Comparison of ENCODE assay signal across 21 mouse cellular contexts in genomic region chr2:21146486-21146885, GRCm38 (mm10). TPM values are rescaled to one million over a fixed set of nuclear protein-coding genes. Genes with fewer than 3 reads are reported as not detected.
A peak's percentile ranks its signal among the peaks of the same experiment; 100 is the strongest.
DNase-seq lines count a peak whose midpoint lies in the region; ATAC-seq and TF ChIP-seq lines count a peak whose summit lies in the region.
"Had no signal": no experiment of that assay in that cellular context is flagged by ENCODE, and none has a peak within 500 bp of the region (broad histone marks: within the 10 kb centered on the region; RNA-seq: fewer than 3 reads in every experiment).

No protein-coding gene starts in this region.

- no peaks in the 10 kb centered on the region for H3K27me3 ChIP-seq in Patski
- H3K27me3 ChIP-seq in limb, embryonic 10.5 days (ENCODE audit: low read depth, poor library complexity, severe bottlenecking): peaks cover 11% of the 10 kb centered on the region
- H3K27me3 ChIP-seq: CH12.LX; embryonic facial prominence, embryonic 12.5 days; hindbrain, embryonic 15.5 days; intestine, embryonic 15.5 days had no signal

- DNase-seq in heart, adult 18-20 months: peak; percentile 29 to 55
- no peak for DNase-seq in heart, postnatal 10 days
- peak; percentile 15 for DNase-seq in lung, postnatal 36 days
- DNase-seq in lung, postnatal 10 days: no peak
- peak; percentile 13 for DNase-seq in Patski (ENCODE audit: low read depth, low spot score)
- peak; percentile 36 for DNase-seq in skeletal muscle tissue, adult 2 months (ENCODE audit: low read depth, low spot score)
- no peak for DNase-seq in limb, embryonic 10.5 days (ENCODE audit: low spot score)
- no peak for DNase-seq in layer of hippocampus, adult 11-12 months (ENCODE audit: low spot score)
- DNase-seq: cerebellum, adult 11 months; cerebellum, postnatal 10 days; liver, embryonic 13.5 days; retina, postnatal 1 day had no signal

- H3K27ac ChIP-seq in limb, embryonic 10.5 days: no peak overlapping the region
- H3K27ac ChIP-seq: embryonic facial prominence, embryonic 12.5 days; hindbrain, embryonic 15.5 days; intestine, embryonic 15.5 days; limb, embryonic 13.5 days; liver, embryonic 13.5 days; stomach, postnatal 0 days had no signal

- H3K9me3 ChIP-seq in limb, embryonic 10.5 days (replicated peaks): no peaks in the 10 kb centered on the region
- H3K9me3 ChIP-seq: embryonic facial prominence, embryonic 12.5 days; hindbrain, embryonic 15.5 days; intestine, embryonic 15.5 days; limb, embryonic 13.5 days; liver, embryonic 13.5 days had no signal

- in situ Hi-C loops in Patski (cut with MboI; ENCODE audit: low pct_unique_long_range_greater_than_20kb): no loop called here

- intact Hi-C loops in heart, postnatal 10 days (cut with DNase I): no loop called here

- no peak for TF ChIP-seq CTCF in Patski (IDR thresholded peaks at IDR 0.05)

- WGBS in limb, embryonic 10.5 days: 89% methylated on average over 6 of the region's 6 CpGs

- H3K4me3 ChIP-seq in limb, embryonic 10.5 days: no peak overlapping the region
- H3K4me3 ChIP-seq: embryonic facial prominence, embryonic 12.5 days; hindbrain, embryonic 15.5 days; intestine, embryonic 15.5 days; limb, embryonic 13.5 days; liver, embryonic 13.5 days had no signal

- POLR2A ChIA-PET in Patski (lab: Charles Lee): interaction anchor here (1.1 kb wide), 1 partner anchor 55 kb away, joined by 3 read pairs; no protein-coding TSS in a partner anchor

- peaks cover 12% of the 10 kb centered on the region for H3K4me1 ChIP-seq in limb, embryonic 10.5 days
- H3K4me1 ChIP-seq: intestine, embryonic 15.5 days had no signal

- no peaks in the 10 kb centered on the region for H3K36me3 ChIP-seq in limb, embryonic 10.5 days
- H3K36me3 ChIP-seq: embryonic facial prominence, embryonic 12.5 days; hindbrain, embryonic 15.5 days; intestine, embryonic 15.5 days; limb, embryonic 13.5 days; liver, embryonic 13.5 days had no signal

- CTCF ChIA-PET in Patski (lab: Charles Lee): interaction anchor here (1.0 to 1.3 kb wide), 3 partner anchors 27 to 248 kb away, joined by 3 read pairs; no protein-coding TSS in a partner anchor

- ATAC-seq in Patski: peak; percentile 71
- ATAC-seq: forebrain, embryonic 16.5 days; intestine, embryonic 15.5 days; midbrain, embryonic 16.5 days had no signal

RNA-seq across cellular contexts. Expression of gene Enkur, which starts 58.7 kb away (rescaled TPM):
- under 1 TPM; 0.37 to 0.87 TPM for total RNA-seq in heart, adult 18-20 months (2021)
- 1 to 10 TPM; 5.8 to 6.2 TPM for total RNA-seq in heart, postnatal 10 days (2021)
- 1.9 TPM for polyA plus RNA-seq in Patski (2021)
- not detected in 2 replicates for polyA plus RNA-seq in limb, embryonic 10.5 days (2016; fragmentation: Nextera tagmentation; extraction: Ambion mirVana)
- total RNA-seq: MEL had no signal
- polyA plus RNA-seq: liver, embryonic 13.5 days had no signal

RNA-seq across cellular contexts. Expression of gene Thnsl1, which starts 59.0 kb away (rescaled TPM):
- 1 to 10 TPM; 7.5 to 8.8 TPM for total RNA-seq in heart, adult 18-20 months (2021)
- 1 to 10 TPM; 4.1 to 6.6 TPM for total RNA-seq in heart, postnatal 10 days (2021)
- polyA plus RNA-seq in Patski (2021): 10.0 TPM
- 6.1 and 6.9 TPM in 2 replicates for polyA plus RNA-seq in limb, embryonic 10.5 days (2016; fragmentation: Nextera tagmentation; extraction: Ambion mirVana)

Comparison
In these comparisons a context has a peak if more than half of its experiments do, and no peak if none do; other contexts are left out.
1. DNase-seq: peak in heart, adult 18-20 months (2 of 2), lung, postnatal 36 days (single experiment), Patski (single experiment) and skeletal muscle tissue, adult 2 months (single experiment); none in heart, postnatal 10 days (0 of 2), lung, postnatal 10 days (single experiment), limb, embryonic 10.5 days (single experiment) and layer of hippocampus, adult 11-12 months (single experiment).